Mouse (Mus musculus) brain, embryonic 18.5 days (tissue): Measurements from ENCODE around the gene Vamp3.
A peak's percentile ranks its signal among the peaks of the same experiment; 100 is the strongest.

Source experiments
- DNase-seq: peaks from one replicate; pipeline ENCODE4 v3.0.0-alpha.2; 2012; ENCODE audit warnings: low read depth, low spot score

Vamp3 gene

GRCm38 (mm10) chr4:151057347-151058321 lies at the start of gene Vamp3:
Vamp3 (minus strand) TSS chr4:151057963.
- peak; percentile 95 for DNase-seq

GRCm38 (mm10) chr4:151106468-151106867 lies 48.7 kb upstream of the Vamp3 start:
- no peak for DNase-seq

- no peak for DNase-seq
Measured at GRCm38 (mm10) chr4:151105886-151106285, 48.1 kb upstream of the Vamp3 start.

- no peak for DNase-seq
Measured at GRCm38 (mm10) chr4:151104147-151104546, 46.4 kb upstream of the Vamp3 start.

GRCm38 (mm10) chr4:151103646-151104045 lies 45.9 kb upstream of the Vamp3 start:
- DNase-seq, result peak; percentile 28

GRCm38 (mm10) chr4:151097104-151097438 lies 39.3 kb upstream of the Vamp3 start:
- DNase-seq, result no peak

GRCm38 (mm10) chr4:151096334-151097103 lies 38.8 kb upstream of the Vamp3 start:
- DNase-seq, result no peak

GRCm38 (mm10) chr4:151095207-151095606 lies 37.4 kb upstream of the Vamp3 start:
- no peak for DNase-seq

GRCm38 (mm10) chr4:151089270-151089669 lies 31.5 kb upstream of the Vamp3 start, which contains the start of gene Gm13090:
Gm13090 (plus strand) TSS chr4:151089570.
- no peak for DNase-seq

GRCm38 (mm10) chr4:151088819-151089218 lies 31.1 kb upstream of the Vamp3 start:
- no peak for DNase-seq

- DNase-seq, result no peak
Measured at GRCm38 (mm10) chr4:151087358-151087757, 29.6 kb upstream of the Vamp3 start.

GRCm38 (mm10) chr4:151083027-151083426 lies 25.3 kb upstream of the Vamp3 start:
- no peak for DNase-seq

- DNase-seq, result no peak
Measured at GRCm38 (mm10) chr4:151081977-151082376, 24.2 kb upstream of the Vamp3 start.

- DNase-seq, result no peak
Measured at GRCm38 (mm10) chr4:151081355-151081754, 23.6 kb upstream of the Vamp3 start.

GRCm38 (mm10) chr4:151074817-151075216 lies 17.1 kb upstream of the Vamp3 start:
- no peak for DNase-seq

GRCm38 (mm10) chr4:151073108-151073744 lies 15.5 kb upstream of the Vamp3 start:
- DNase-seq, result no peak

GRCm38 (mm10) chr4:151070962-151071361 lies 13.2 kb upstream of the Vamp3 start:
- no peak for DNase-seq

GRCm38 (mm10) chr4:151068751-151069150 lies 11.0 kb upstream of the Vamp3 start:
- no peak for DNase-seq

- no peak for DNase-seq
Measured at GRCm38 (mm10) chr4:151059566-151059965, 1.8 kb upstream of the Vamp3 start.

- DNase-seq, result no peak
Measured at GRCm38 (mm10) chr4:151058634-151059033, 871 bp upstream of the Vamp3 start.

GRCm38 (mm10) chr4:151051162-151051561 lies 6.6 kb downstream of the Vamp3 start:
- no peak for DNase-seq

GRCm38 (mm10) chr4:151046524-151046923 lies 11.2 kb downstream of the Vamp3 start:
- DNase-seq, result no peak
